Mouse (Mus musculus) thymus, adult 2 months (tissue): ENCODE results near the gene Gcnt3. TPM values are rescaled to one million over a fixed set of nuclear protein-coding genes. Genes with fewer than 3 reads are reported as not detected.

ENCODE experiments used
- DNase-seq: peaks from one replicate; pipeline ENCODE4 v3.0.0; 2021
- H3K27ac ChIP-seq: fragments of 200-500 bp; 2 replicates; pipeline ENCODE4 v1.5.1; 2012; ENCODE audit warnings: low read length, control low read depth; ENCODE audit not compliant: control insufficient read depth, insufficient read depth
- H3K27me3 ChIP-seq: fragments of 200-500 bp; 2 replicates; pipeline ENCODE4 v1.6.1; 2012; ENCODE audit warnings: mild to moderate bottlenecking, low read length, moderate library complexity, mixed read lengths; ENCODE audit not compliant: control insufficient read depth, insufficient read depth
- H3K36me3 ChIP-seq: fragments of 200-500 bp; 2 replicates; pipeline ENCODE4 v1.6.1; 2012; ENCODE audit warnings: mild to moderate bottlenecking, low read length, moderate library complexity; ENCODE audit not compliant: control insufficient read depth, insufficient read depth
- H3K4me1 ChIP-seq: fragments of 200-500 bp; replicated peaks from 2 replicates; pipeline ENCODE4 v1.6.1; 2012; ENCODE audit warnings: low read length; ENCODE audit not compliant: control insufficient read depth, insufficient read depth
- H3K4me3 ChIP-seq: fragments of 200-500 bp; 2 replicates; pipeline ENCODE4 v1.5.1; 2012; ENCODE audit warnings: mild to moderate bottlenecking, low read length, control low read depth, moderate library complexity; ENCODE audit not compliant: control insufficient read depth, insufficient read depth
- CTCF ChIP-seq: fragments of 200-500 bp; IDR thresholded peaks from 2 replicates; pipeline ENCODE4 v1.5.1; 2012; ENCODE audit warnings: mild to moderate bottlenecking, control low read depth, low read length, moderate library complexity, borderline replicate concordance; ENCODE audit not compliant: control insufficient read depth, poor library complexity, insufficient read depth; ENCODE audit errors: extremely low read depth
- POLR2A ChIP-seq: fragments of 200-500 bp; IDR thresholded peaks from 2 replicates; pipeline ENCODE4 v1.6.1; 2012; ENCODE audit warnings: mild to moderate bottlenecking, low read length, control low read depth, moderate library complexity; ENCODE audit not compliant: control insufficient read depth, poor library complexity, insufficient read depth; ENCODE audit errors: extremely low read depth
- WGBS: fragments of 180-500 bp; shearing (Covaris S2); methylation state at CpG from one replicate; pipeline ENCODE4 v1.1.7; 2018; 5-methylcytosine and 5-hydroxymethylcytosine counted together
- polyA plus RNA-seq: library from polyadenylated mRNA; depleted of rRNA; stranded (reverse); fragments of >200 nt; gene quantifications from 2 replicates; pipeline ENCODE4 v1.2.3, GENCODE M21; 2012

Gcnt3 gene
- polyA plus RNA-seq, 1 experiment: not detected

GRCm38 (mm10) chr9:70018879-70019278 lies 19.0 kb downstream of the Gcnt3 start:
- no peak for TF ChIP-seq CTCF
- no peak for TF ChIP-seq POLR2A
- Histone ChIP-seq H3K27me3 (no peaks in the 10 kb centered on the region), H3K4me1 (no peaks in the 10 kb centered on the region), H3K36me3 (peaks cover 24% of the 10 kb centered on the region), H3K27ac (no peak overlapping the region), H3K4me3 (no peak overlapping the region)
- DNase-seq: no peak

DNA sequence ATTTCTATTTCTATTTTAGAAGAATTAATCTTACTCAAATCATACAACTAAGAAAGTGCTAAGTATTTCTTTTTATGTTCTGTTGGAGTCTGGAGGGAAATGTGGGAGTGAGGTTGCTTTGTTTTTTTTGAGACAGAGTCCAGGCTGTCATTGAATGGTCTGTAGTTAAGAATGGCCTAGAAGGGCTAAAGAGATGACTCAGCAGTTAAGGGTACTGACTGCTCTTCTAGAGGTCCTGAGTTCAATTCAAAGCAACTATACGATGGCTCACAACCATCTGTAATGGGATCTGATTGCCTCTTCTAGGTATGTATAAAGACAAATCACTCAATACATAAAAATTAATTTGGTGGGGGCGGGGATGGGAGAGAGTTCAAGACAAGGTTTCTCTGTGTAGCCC lies 22.3 kb downstream of the Gcnt3 start:
- H3K27ac ChIP-seq: no peak overlapping the region
- H3K4me1 ChIP-seq: peaks cover 2% of the 10 kb centered on the region
- WGBS: 95% methylated on average over 2 of the region's 2 CpGs
- no peak for DNase-seq
- peaks cover 11% of the 10 kb centered on the region for H3K36me3 ChIP-seq
- no peaks in the 10 kb centered on the region for H3K27me3 ChIP-seq
- H3K4me3 ChIP-seq: no peak overlapping the region
- TF ChIP-seq POLR2A (no peak), CTCF (no peak)

DNA sequence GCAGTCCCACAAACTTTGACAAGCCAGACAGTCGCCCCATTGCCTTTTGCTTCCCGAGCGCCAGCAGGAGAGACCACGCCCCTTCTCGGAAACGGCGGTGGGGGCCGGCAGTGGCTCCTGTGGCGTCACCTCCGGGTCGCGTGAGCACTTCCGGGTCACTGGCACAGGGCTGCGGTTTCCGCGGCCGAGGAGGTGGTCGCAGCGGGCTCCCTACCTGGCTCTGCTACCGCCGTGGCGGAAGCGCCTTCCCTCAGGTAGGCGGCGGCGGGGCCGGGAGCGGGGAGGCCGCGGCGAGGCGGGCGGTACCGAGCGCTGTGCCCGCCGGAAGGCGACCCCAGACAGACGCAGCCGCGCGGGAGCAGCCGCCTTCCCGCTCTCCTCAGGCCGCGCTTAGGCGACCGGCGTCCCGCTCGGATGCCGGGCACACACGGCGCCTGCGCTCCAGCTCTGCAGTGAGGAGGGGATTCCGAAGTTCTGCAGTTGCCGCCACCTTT lies 25.4 kb downstream of the Gcnt3 start, which contains the start of gene Gtf2a2:
Gene Gtf2a2, plus strand, starts transcription at position 143 of the 494 bp plus-strand sequence.
- peak; percentile 95 for DNase-seq
- 1% methylated on average over 52 of the region's 57 CpGs for WGBS
- H3K4me1 ChIP-seq: peaks cover 2% of the 10 kb centered on the region
- H3K4me3 ChIP-seq: peak within 1 kb of the TSS; percentile 86
- no peaks in the 10 kb centered on the region for H3K27me3 ChIP-seq
- peak; percentile 93 for TF ChIP-seq POLR2A
- 0 out of 2 replicates have a peak, but pooled peaks have one; percentile 52 for TF ChIP-seq CTCF
- peak within 1 kb of the TSS; percentile 75 for H3K27ac ChIP-seq
- peaks cover 20% of the 10 kb centered on the region for H3K36me3 ChIP-seq

GRCm38 (mm10) chr9:70011537-70012407 lies 26.1 kb downstream of the Gcnt3 start:
- H3K36me3 ChIP-seq: peaks cover 25% of the 10 kb centered on the region
- DNase-seq: no peak
- H3K27me3 ChIP-seq: no peaks in the 10 kb centered on the region
- TF ChIP-seq CTCF (no peak), POLR2A (no peak)
- WGBS: 64% methylated on average over 14 of the region's 14 CpGs
- H3K4me1 ChIP-seq: peaks cover 2% of the 10 kb centered on the region
- H3K4me3 ChIP-seq: peak overlapping the region; percentile 86; the same call in 1 of the 2 replicates
- no peak overlapping the region for H3K27ac ChIP-seq

GRCm38 (mm10) chr9:70010781-70011473 lies 27.0 kb downstream of the Gcnt3 start:
- Histone ChIP-seq H3K27ac (no peak overlapping the region), H3K36me3 (peaks cover 31% of the 10 kb centered on the region)

GRCm38 (mm10) chr9:70009754-70010304 lies 28.1 kb downstream of the Gcnt3 start:
- peaks cover 39% of the 10 kb centered on the region for H3K36me3 ChIP-seq
- WGBS: 95% methylated on average over 8 of the region's 8 CpGs
- no peaks in the 10 kb centered on the region for H3K27me3 ChIP-seq
- TF ChIP-seq POLR2A: no peak
- peaks cover 2% of the 10 kb centered on the region for H3K4me1 ChIP-seq
- no peak overlapping the region for H3K4me3 ChIP-seq
- DNase-seq: no peak
- H3K27ac ChIP-seq: no peak overlapping the region

More at GRCm38 (mm10) chr9:70010781-70011473, 27.0 kb downstream of the Gcnt3 start:
- H3K27me3 ChIP-seq: no peaks in the 10 kb centered on the region
- H3K4me3 ChIP-seq: no peak overlapping the region
- WGBS: 95% methylated on average over 5 of the region's 5 CpGs
- H3K4me1 ChIP-seq: peaks cover 2% of the 10 kb centered on the region
- no peak for TF ChIP-seq CTCF
- no peak for TF ChIP-seq POLR2A
- DNase-seq: no peak
